Mouse (Mus musculus): Measurements from ENCODE around the gene Synj1. TPM values are rescaled to one million over a fixed set of nuclear protein-coding genes. Genes with fewer than 3 reads are reported as not detected.
A peak's percentile ranks its signal among the peaks of the same experiment; 100 is the strongest.

The Synj1 gene
- 100 to 1,000 TPM; 395 to 919 (median 673) TPM for total RNA-seq (2018; cell fraction: chromatin; rRNA removed)
- total RNA-seq (2018; cell fraction: cytosol; rRNA removed), result 100 to 1,000 TPM; 127 to 236 (median 170) TPM
- 100 to 1,000 TPM; 254 to 727 (median 441) TPM for total RNA-seq (2018; cell fraction: nucleus; rRNA removed)
- polyA plus RNA-seq (2018), result 79.6 to 138 TPM (median 127 TPM) in 3 replicates

- peaks cover 46% of the 10 kb centered on the region for H3K79me2 ChIP-seq (ENCODE audit: inconsistent target)
- peak within 1 kb of the TSS; percentile 98 for H3K27ac ChIP-seq
- peak within 1 kb of the TSS; percentile 94 for H3K4me3 ChIP-seq (ENCODE audit: inconsistent target)
- WGBS (ENCODE audit: missing documents), result under 1% methylated on average over 48 of the region's 66 CpGs
- H3K36me3 ChIP-seq (ENCODE audit: inconsistent target), result peaks cover 27% of the 10 kb centered on the region
Measured at GRCm38 (mm10) chr16:91011021-91011683, at the start of gene Synj1. TSS of gene Synj1 (minus strand) at chr16:91011308.

- H3K4me3 ChIP-seq (ENCODE audit: inconsistent target), result no peak overlapping the region
- H3K36me3 ChIP-seq (ENCODE audit: inconsistent target), result no peaks in the 10 kb centered on the region
- no peaks in the 10 kb centered on the region for H3K79me2 ChIP-seq (ENCODE audit: inconsistent target)
- no peak overlapping the region for H3K27ac ChIP-seq
- WGBS (ENCODE audit: missing documents), result 74% methylated on average over 6 of the region's 6 CpGs
Measured at GRCm38 (mm10) chr16:91057741-91058140, 46.6 kb upstream of the Synj1 start.

DNA sequence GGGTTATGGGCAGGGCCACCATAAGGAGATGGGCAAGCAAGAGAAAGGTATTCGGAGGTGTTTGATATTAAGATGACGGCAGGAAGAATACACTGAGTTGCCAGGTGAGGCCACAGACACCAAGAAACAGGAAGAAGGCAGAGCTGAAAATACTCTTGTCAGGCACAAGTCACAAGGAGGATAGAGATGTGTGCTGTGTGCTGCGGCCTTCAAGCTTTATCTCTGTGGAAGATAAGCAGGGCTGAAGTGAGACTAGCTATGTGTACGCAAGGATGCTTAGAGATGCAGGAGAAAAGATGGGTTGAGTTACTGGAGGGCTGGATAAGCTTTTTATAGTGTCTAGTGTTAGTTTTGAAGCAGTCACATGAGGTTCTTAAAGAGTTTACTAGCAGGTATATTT lies 46.2 kb upstream of the Synj1 start:
- no peaks in the 10 kb centered on the region for H3K79me2 ChIP-seq (ENCODE audit: inconsistent target)
- no peak overlapping the region for H3K4me3 ChIP-seq (ENCODE audit: inconsistent target)
- 82% methylated on average over 4 of the region's 4 CpGs for WGBS (ENCODE audit: missing documents)
- H3K36me3 ChIP-seq (ENCODE audit: inconsistent target), result no peaks in the 10 kb centered on the region
- H3K27ac ChIP-seq, result no peak overlapping the region

GRCm38 (mm10) chr16:91056043-91056821 lies 45.1 kb upstream of the Synj1 start:
- Histone ChIP-seq H3K27ac (no peak overlapping the region), H3K79me2 (ENCODE audit: inconsistent target) (no peaks in the 10 kb centered on the region), H3K4me3 (ENCODE audit: inconsistent target) (no peak overlapping the region), H3K36me3 (ENCODE audit: inconsistent target) (no peaks in the 10 kb centered on the region)
- 30% methylated on average over 15 of the region's 16 CpGs for WGBS (ENCODE audit: missing documents)

GRCm38 (mm10) chr16:91055150-91055549 lies 44.0 kb upstream of the Synj1 start:
- H3K4me3 ChIP-seq (ENCODE audit: inconsistent target), result no peak overlapping the region
- no peak overlapping the region for H3K27ac ChIP-seq
- H3K79me2 ChIP-seq (ENCODE audit: inconsistent target), result no peaks in the 10 kb centered on the region
- H3K36me3 ChIP-seq (ENCODE audit: inconsistent target), result no peaks in the 10 kb centered on the region
- 100% methylated on average over 4 of the region's 5 CpGs for WGBS (ENCODE audit: missing documents)

- Histone ChIP-seq H3K79me2 (ENCODE audit: inconsistent target) (no peaks in the 10 kb centered on the region), H3K36me3 (ENCODE audit: inconsistent target) (no peaks in the 10 kb centered on the region), H3K4me3 (ENCODE audit: inconsistent target) (no peak overlapping the region), H3K27ac (no peak overlapping the region)
- 94% methylated on average over 6 of the region's 8 CpGs for WGBS (ENCODE audit: missing documents)
Measured at GRCm38 (mm10) chr16:91053599-91053998, 42.5 kb upstream of the Synj1 start.

GRCm38 (mm10) chr16:91045511-91045910 lies 34.4 kb upstream of the Synj1 start:
- peaks cover 4% of the 10 kb centered on the region; the same call in 1 of the 2 replicates for H3K36me3 ChIP-seq (ENCODE audit: inconsistent target)
- no peak overlapping the region for H3K27ac ChIP-seq
- WGBS (ENCODE audit: missing documents), result 84% methylated on average over 8 of the region's 8 CpGs
- peaks cover 33% of the 10 kb centered on the region for H3K79me2 ChIP-seq (ENCODE audit: inconsistent target)
- H3K4me3 ChIP-seq (ENCODE audit: inconsistent target), result no peak overlapping the region

DNA sequence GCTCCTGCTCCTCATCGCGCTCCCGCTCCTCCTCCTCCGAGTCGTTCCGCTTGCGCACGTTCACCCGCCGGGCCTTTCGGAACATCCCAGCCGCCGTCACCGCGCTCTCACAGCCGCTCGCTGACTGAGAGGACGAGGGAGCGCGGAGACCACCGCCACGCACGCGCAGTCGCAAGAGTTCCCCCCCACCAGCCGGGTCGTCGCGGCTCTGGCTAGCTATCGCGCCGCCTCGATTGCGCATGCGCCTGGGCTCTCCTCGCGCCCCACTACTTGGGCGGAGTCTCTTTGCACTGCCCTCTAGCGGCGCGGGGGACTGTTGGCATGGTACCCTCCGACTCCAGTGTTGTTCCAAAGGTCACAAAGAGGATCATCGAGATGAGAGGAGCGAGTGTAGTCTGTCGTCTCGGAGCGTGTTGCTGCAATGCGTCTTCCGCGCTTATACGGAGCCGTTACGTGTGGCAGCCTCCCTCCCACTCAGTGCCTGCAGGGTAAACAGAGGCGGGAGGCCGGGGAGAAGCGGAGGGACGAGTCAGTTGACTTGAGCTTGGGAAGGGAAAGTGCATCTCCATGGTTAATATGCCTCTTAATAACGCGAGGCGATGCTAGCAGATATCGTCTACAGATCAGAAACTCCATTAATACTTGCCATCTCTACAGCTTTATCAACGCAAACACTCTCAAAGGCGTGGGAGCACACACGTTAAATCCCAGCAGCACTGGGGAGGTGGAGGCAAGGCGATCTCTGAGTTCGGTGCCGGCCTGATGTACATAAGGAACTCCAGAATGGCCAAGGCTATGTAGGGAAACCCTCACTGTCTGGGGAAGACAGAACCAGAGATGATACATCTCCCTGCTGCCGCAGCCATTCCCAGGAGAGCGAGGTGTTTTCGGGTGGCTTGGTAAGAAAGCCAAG lies 33.4 kb upstream of the Synj1 start, which contains the start of gene Paxbp1:
Paxbp1 (minus strand) TSS at position 274 of the 913 bp plus-strand sequence.
- 1% methylated on average over 67 of the region's 70 CpGs for WGBS (ENCODE audit: missing documents)
- Histone ChIP-seq H3K4me3 (ENCODE audit: inconsistent target) (peak within 1 kb of the TSS; percentile 89), H3K27ac (peak within 1 kb of the TSS; percentile 68), H3K36me3 (ENCODE audit: inconsistent target) (peaks cover 4% of the 10 kb centered on the region; the same call in 1 of the 2 replicates), H3K79me2 (ENCODE audit: inconsistent target) (peaks cover 42% of the 10 kb centered on the region)

- Histone ChIP-seq H3K79me2 (ENCODE audit: inconsistent target) (peaks cover 51% of the 10 kb centered on the region), H3K4me3 (ENCODE audit: inconsistent target) (peak overlapping the region; percentile 89), H3K36me3 (ENCODE audit: inconsistent target) (peaks cover 4% of the 10 kb centered on the region; the same call in 1 of the 2 replicates), H3K27ac (peak overlapping the region; percentile 68)
- 1% methylated on average over 62 of the region's 63 CpGs for WGBS (ENCODE audit: missing documents)
Measured at GRCm38 (mm10) chr16:91043461-91044248, 32.5 kb upstream of the Synj1 start.

GRCm38 (mm10) chr16:91042640-91043039 lies 31.5 kb upstream of the Synj1 start:
- WGBS (ENCODE audit: missing documents), result 23% methylated on average over 1 of the region's 1 CpGs
- Histone ChIP-seq H3K79me2 (ENCODE audit: inconsistent target) (peaks cover 61% of the 10 kb centered on the region), H3K4me3 (ENCODE audit: inconsistent target) (peak overlapping the region; percentile 89), H3K27ac (0 out of 2 replicates have a peak overlapping the region, but pooled peaks have one; percentile 10), H3K36me3 (ENCODE audit: inconsistent target) (peaks cover 14% of the 10 kb centered on the region; the same call in 1 of the 2 replicates)

GRCm38 (mm10) chr16:91035866-91036265 lies 24.8 kb upstream of the Synj1 start:
- 85% methylated on average over 10 of the region's 10 CpGs for WGBS (ENCODE audit: missing documents)
- H3K36me3 ChIP-seq (ENCODE audit: inconsistent target), result peaks cover 62% of the 10 kb centered on the region
- H3K79me2 ChIP-seq (ENCODE audit: inconsistent target), result peaks cover 42% of the 10 kb centered on the region
- no peak overlapping the region for H3K4me3 ChIP-seq (ENCODE audit: inconsistent target)
- H3K27ac ChIP-seq, result no peak overlapping the region

- peaks cover 67% of the 10 kb centered on the region for H3K36me3 ChIP-seq (ENCODE audit: inconsistent target)
- peak overlapping the region; percentile 38 for H3K27ac ChIP-seq
- 55% methylated on average over 4 of the region's 4 CpGs for WGBS (ENCODE audit: missing documents)
- no peak overlapping the region for H3K4me3 ChIP-seq (ENCODE audit: inconsistent target)
- H3K79me2 ChIP-seq (ENCODE audit: inconsistent target), result peaks cover 29% of the 10 kb centered on the region; the same call in 1 of the 2 replicates
Measured at GRCm38 (mm10) chr16:91030751-91031150, 19.6 kb upstream of the Synj1 start.

- 92% methylated on average over 2 of the region's 2 CpGs for WGBS (ENCODE audit: missing documents)
Measured at GRCm38 (mm10) chr16:91029901-91030300, 18.8 kb upstream of the Synj1 start.

More at GRCm38 (mm10) chr16:91029901-91030300, 18.8 kb upstream of the Synj1 start:
- Histone ChIP-seq H3K4me3 (ENCODE audit: inconsistent target) (no peak overlapping the region), H3K79me2 (ENCODE audit: inconsistent target) (peaks cover 29% of the 10 kb centered on the region; the same call in 1 of the 2 replicates), H3K36me3 (ENCODE audit: inconsistent target) (peaks cover 67% of the 10 kb centered on the region), H3K27ac (no peak overlapping the region)
